Mouse (Mus musculus) hindbrain, embryonic 16.5 days (tissue): ENCODE results near the gene Frmd4b. TPM values are rescaled to one million over a fixed set of nuclear protein-coding genes. Genes with fewer than 3 reads are reported as not detected.

Experiments
- ATAC-seq: fragments of 200-750 bp; cut with Nextera tagmentation; 2 replicates; pipeline ENCODE4 v1.8.0; 2017; ENCODE audit warnings: moderate TSS enrichment, moderate library complexity
- H3K27ac ChIP-seq: fragments of 300-500 bp; sonication (generic); 2 replicates; pipeline ENCODE4 v1.5.1; 2014; ENCODE audit warnings: low read depth, mild to moderate bottlenecking, control low read depth, low read length, moderate library complexity
- H3K27me3 ChIP-seq: fragments of 300-500 bp; sonication (generic); replicated peaks from 2 replicates; pipeline ENCODE4 v1.6.1; 2014; ENCODE audit warnings: low read length; ENCODE audit not compliant: control insufficient read depth, insufficient read depth
- H3K36me3 ChIP-seq: fragments of 300-500 bp; sonication (generic); 2 replicates; pipeline ENCODE4 v1.6.1; 2014; ENCODE audit warnings: mild to moderate bottlenecking, low read length, moderate library complexity, mixed read lengths; ENCODE audit not compliant: control insufficient read depth, insufficient read depth
- H3K4me1 ChIP-seq: fragments of 300-500 bp; sonication (generic); 2 replicates; pipeline ENCODE4 v1.6.1; 2014; ENCODE audit warnings: low read depth, low read length; ENCODE audit not compliant: control insufficient read depth, insufficient read depth
- H3K4me2 ChIP-seq: fragments of 300-500 bp; sonication (generic); 2 replicates; pipeline ENCODE4 v1.6.1; 2014; ENCODE audit warnings: mild to moderate bottlenecking, low read length, control low read depth, moderate library complexity
- H3K4me3 ChIP-seq: fragments of 300-500 bp; sonication (generic); 2 replicates; pipeline ENCODE4 v1.5.1; 2014; ENCODE audit warnings: mild to moderate bottlenecking, low read length, control low read depth, moderate library complexity
- H3K9ac ChIP-seq: fragments of 300-500 bp; sonication (generic); 2 replicates; pipeline ENCODE4 v1.6.1; 2014; ENCODE audit warnings: low read depth, mild to moderate bottlenecking, control low read depth, low read length, moderate library complexity
- H3K9me3 ChIP-seq: fragments of 300-500 bp; sonication (generic); 2 replicates; pipeline ENCODE4 v1.6.1; 2014; ENCODE audit warnings: mild to moderate bottlenecking, low read length, moderate library complexity; ENCODE audit not compliant: control insufficient read depth
- WGBS: fragments of 180-500 bp; shearing (Covaris S2); extraction: QIAGEN DNeasy Blood & Tissue Kit; methylation state at CpG from one replicate; pipeline ENCODE4 v1.1.7; 2014; 5-methylcytosine and 5-hydroxymethylcytosine counted together
- polyA plus RNA-seq: library from polyadenylated mRNA; unstranded; fragments of >200 nt; fragmentation: Nextera tagmentation; extraction: Ambion mirVana; gene quantifications from 2 replicates; pipeline ENCODE4 v1.2.1, GENCODE M21; 2015

Gene Frmd4b
- polyA plus RNA-seq, 1 experiment from 2014 or later, result 15.8 TPM

DNA sequence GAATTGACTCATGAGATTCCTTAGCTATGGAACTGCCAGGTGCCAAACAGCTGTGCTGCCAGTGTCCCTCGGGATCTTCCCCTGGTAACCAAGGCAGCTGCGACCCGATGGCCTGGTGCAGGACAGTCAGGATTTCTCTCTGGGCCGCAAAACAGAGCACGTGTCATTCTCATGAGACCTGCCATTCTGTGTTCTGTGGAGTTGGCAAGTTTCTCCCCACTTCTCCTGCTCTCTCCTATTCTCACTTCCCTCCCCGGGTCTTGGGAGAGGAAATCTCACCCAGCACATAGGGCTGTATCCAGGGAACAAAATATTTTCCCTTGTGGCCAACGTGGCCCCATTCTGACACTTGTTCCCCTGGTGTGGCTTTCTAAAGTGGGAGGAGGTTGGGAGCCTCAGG is 176.0 kb downstream of the Frmd4b start:
- H3K27me3 ChIP-seq, result no peaks in the 10 kb centered on the region
- H3K27ac ChIP-seq, result no peak overlapping the region
- H3K4me3 ChIP-seq, result no peak overlapping the region
- H3K36me3 ChIP-seq, result no peaks in the 10 kb centered on the region
- H3K4me1 ChIP-seq, result no peaks in the 10 kb centered on the region; the same call in 1 of the 2 replicates
- H3K4me2 ChIP-seq, result no peak overlapping the region
- H3K9me3 ChIP-seq, result no peaks in the 10 kb centered on the region
- no peak for ATAC-seq
- 57% methylated on average over 7 of the region's 7 CpGs for WGBS
- H3K9ac ChIP-seq, result no peak overlapping the region

DNA sequence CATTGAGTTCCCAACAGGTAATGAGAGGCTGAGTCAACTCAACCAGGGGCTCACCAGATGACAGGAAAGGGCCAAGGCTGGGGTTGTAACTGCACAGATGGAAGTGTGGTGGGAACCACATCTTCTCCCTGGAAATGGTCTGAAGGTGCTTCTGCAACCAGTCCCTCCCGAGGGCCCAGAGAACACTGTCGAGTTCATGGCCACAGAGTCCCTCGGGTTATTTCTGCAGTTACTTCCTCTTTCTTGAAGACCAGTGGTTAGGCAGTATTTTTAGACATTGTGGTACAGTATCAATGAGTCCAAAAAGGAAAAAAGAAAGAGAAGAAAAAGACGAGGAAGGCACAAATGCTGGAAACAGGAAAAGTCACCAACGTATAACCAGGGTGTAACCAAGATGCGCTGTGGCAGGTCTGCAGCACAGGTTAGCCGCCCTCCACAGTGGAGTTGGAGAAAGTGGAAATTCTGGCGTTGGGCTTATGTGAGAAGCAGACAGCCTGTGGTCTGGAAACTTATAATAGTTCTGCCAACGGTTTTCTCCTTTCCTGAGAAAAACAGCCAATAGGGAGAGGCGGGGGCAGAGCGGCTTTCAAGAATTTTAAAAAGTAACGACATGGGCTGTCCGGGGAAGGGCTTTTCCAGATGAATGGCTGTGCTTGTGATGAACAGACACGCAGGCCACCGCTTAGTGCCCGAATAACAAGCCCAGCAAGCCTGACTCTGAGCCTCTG is 178.3 kb downstream of the Frmd4b start:
- ATAC-seq, result no peak
- no peak overlapping the region for H3K4me2 ChIP-seq
- no peaks in the 10 kb centered on the region for H3K36me3 ChIP-seq
- H3K4me3 ChIP-seq, result no peak overlapping the region
- H3K4me1 ChIP-seq, result no peaks in the 10 kb centered on the region; the same call in 1 of the 2 replicates
- no peak overlapping the region for H3K9ac ChIP-seq
- H3K27ac ChIP-seq, result no peak overlapping the region
- 66% methylated on average over 16 of the region's 16 CpGs for WGBS
- H3K9me3 ChIP-seq, result no peaks in the 10 kb centered on the region
- no peaks in the 10 kb centered on the region for H3K27me3 ChIP-seq

GRCm38 (mm10) chr6:97434753-97435152 is 182.6 kb downstream of the Frmd4b start:
- Histone ChIP-seq H3K27ac (no peak overlapping the region), H3K4me3 (no peak overlapping the region), H3K4me1 (no peaks in the 10 kb centered on the region; the same call in 1 of the 2 replicates), H3K27me3 (no peaks in the 10 kb centered on the region), H3K9ac (no peak overlapping the region), H3K9me3 (no peaks in the 10 kb centered on the region), H3K36me3 (no peaks in the 10 kb centered on the region), H3K4me2 (no peak overlapping the region)
- no peak for ATAC-seq
- 65% methylated on average over 4 of the region's 4 CpGs for WGBS

GRCm38 (mm10) chr6:97431309-97432004 is 185.9 kb downstream of the Frmd4b start:
- H3K27ac ChIP-seq, result no peak overlapping the region
- no peak overlapping the region for H3K4me3 ChIP-seq
- no peak overlapping the region for H3K4me2 ChIP-seq
- H3K9me3 ChIP-seq, result no peaks in the 10 kb centered on the region
- no peaks in the 10 kb centered on the region for H3K27me3 ChIP-seq
- H3K4me1 ChIP-seq, result no peaks in the 10 kb centered on the region
- 87% methylated on average over 10 of the region's 10 CpGs for WGBS
- H3K9ac ChIP-seq, result no peak overlapping the region
- no peak for ATAC-seq
- H3K36me3 ChIP-seq, result no peaks in the 10 kb centered on the region

GRCm38 (mm10) chr6:97430519-97430918 is 186.8 kb downstream of the Frmd4b start:
- Histone ChIP-seq H3K4me2 (no peak overlapping the region), H3K9ac (no peak overlapping the region), H3K4me3 (no peak overlapping the region), H3K4me1 (no peaks in the 10 kb centered on the region), H3K27me3 (no peaks in the 10 kb centered on the region), H3K9me3 (no peaks in the 10 kb centered on the region), H3K36me3 (no peaks in the 10 kb centered on the region), H3K27ac (no peak overlapping the region)
- 84% methylated on average over 6 of the region's 6 CpGs for WGBS
- ATAC-seq, result no peak

GRCm38 (mm10) chr6:97429688-97430343 is 187.5 kb downstream of the Frmd4b start:
- H3K4me2 ChIP-seq, result no peak overlapping the region
- H3K27ac ChIP-seq, result no peak overlapping the region
- no peaks in the 10 kb centered on the region for H3K9me3 ChIP-seq
- 34% methylated on average over 2 of the region's 2 CpGs for WGBS
- H3K36me3 ChIP-seq, result no peaks in the 10 kb centered on the region
- no peak for ATAC-seq
- no peaks in the 10 kb centered on the region for H3K4me1 ChIP-seq
- H3K27me3 ChIP-seq, result no peaks in the 10 kb centered on the region
- H3K4me3 ChIP-seq, result no peak overlapping the region
- H3K9ac ChIP-seq, result no peak overlapping the region

- no peak overlapping the region for H3K27ac ChIP-seq
- no peak overlapping the region for H3K4me2 ChIP-seq
- H3K4me1 ChIP-seq, result no peaks in the 10 kb centered on the region
- peak; percentile 35; the same call in 1 of the 2 replicates for ATAC-seq
- H3K27me3 ChIP-seq, result no peaks in the 10 kb centered on the region
- H3K36me3 ChIP-seq, result no peaks in the 10 kb centered on the region
- H3K9me3 ChIP-seq, result no peaks in the 10 kb centered on the region
- no peak overlapping the region for H3K4me3 ChIP-seq
- 63% methylated on average over 7 of the region's 7 CpGs for WGBS
- no peak overlapping the region for H3K9ac ChIP-seq
These were observed 197.4 kb downstream of the Frmd4b start for GRCm38 (mm10) chr6:97419771-97420446.

DNA sequence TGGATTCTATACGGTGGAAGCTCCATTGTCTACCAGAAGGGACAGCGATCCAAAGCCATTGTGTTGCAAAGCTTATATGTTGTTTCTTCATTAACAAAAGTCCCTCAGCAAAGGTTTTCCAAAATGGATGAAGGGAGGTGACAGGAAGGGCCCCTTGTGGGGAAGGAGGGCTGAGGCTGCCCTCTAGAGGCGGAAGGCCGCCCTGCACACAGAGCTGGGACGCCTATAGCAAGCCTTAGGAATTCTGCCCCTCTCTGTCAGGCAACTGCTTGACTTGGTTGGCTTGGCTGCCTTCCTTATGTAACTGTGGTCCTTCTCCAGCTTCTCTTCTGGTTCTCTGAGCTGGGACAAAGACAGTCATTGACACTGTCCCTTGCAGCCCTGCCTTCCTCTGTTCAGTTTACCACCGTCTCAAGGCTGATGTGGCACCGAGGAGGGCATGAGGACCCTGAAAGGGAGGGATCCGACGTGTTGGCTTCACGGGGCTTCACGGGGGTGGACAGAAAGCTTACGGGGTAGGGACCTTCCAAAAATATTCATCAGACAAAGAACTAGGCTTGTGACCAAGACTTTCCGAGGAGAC is 200.3 kb downstream of the Frmd4b start:
- Histone ChIP-seq H3K4me1 (no peaks in the 10 kb centered on the region), H3K27ac (no peak overlapping the region), H3K4me3 (no peak overlapping the region), H3K36me3 (no peaks in the 10 kb centered on the region), H3K9me3 (no peaks in the 10 kb centered on the region), H3K4me2 (no peak overlapping the region), H3K9ac (no peak overlapping the region), H3K27me3 (no peaks in the 10 kb centered on the region)
- peak; percentile 77 for ATAC-seq
- 56% methylated on average over 13 of the region's 13 CpGs for WGBS
